Mouse (Mus musculus) lung, postnatal 0 days (tissue): ENCODE measurements around the gene Hapln2.

Experiments
- CTCF ChIP-seq: IDR thresholded peaks from 2 replicates; pipeline ENCODE4 v1.5.1; 2016; ENCODE audit warnings: antibody characterized with exemption, mild to moderate bottlenecking
- EP300 ChIP-seq: IDR thresholded peaks from 2 replicates; pipeline ENCODE4 v1.6.1; 2016; ENCODE audit warnings: antibody characterized with exemption, mild to moderate bottlenecking, control low read depth

GRCm38 (mm10) chr3:87998747-87999146, 28.6 kb downstream of the Hapln2 start:
- TF ChIP-seq CTCF (no peak), EP300 (no peak)
